Mouse (Mus musculus): ENCODE measurements around the gene Ccdc125. TPM values are rescaled to one million over a fixed set of nuclear protein-coding genes. Genes with fewer than 3 reads are reported as not detected.

Ccdc125 gene
- polyA plus RNA-seq, 1 experiment from 2014 or later: 4.9 TPM

DNA sequence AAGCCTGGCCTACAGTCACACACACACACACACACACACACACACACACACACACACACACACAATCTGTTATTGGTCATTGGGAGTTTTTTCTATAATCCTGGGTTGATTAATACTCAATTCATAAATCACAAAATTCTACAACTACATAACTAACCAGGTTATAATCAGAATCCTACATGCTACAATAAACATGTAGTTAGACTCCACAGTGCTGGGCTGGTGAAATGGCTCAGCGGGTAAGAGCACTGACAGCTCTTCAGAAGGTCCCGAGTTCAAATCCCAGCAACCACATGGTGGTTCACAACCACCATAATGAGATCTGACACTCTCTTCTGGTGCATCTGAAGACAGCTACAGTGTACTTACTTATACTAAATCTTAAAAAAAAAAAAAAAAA, 63.2 kb downstream of the Ccdc125 start:
- no peak overlapping the region for H3K4me2 ChIP-seq (replicated peaks; ENCODE audit: low read depth)
- ATAC-seq (ENCODE audit: low FRiP score, low TSS enrichment) (no peak), DNase-seq (ENCODE audit: low spot score) (no peak)
- 0 out of 2 replicates have a peak, but pooled peaks cover 3% of the 10 kb centered on the region for H3K4me1 ChIP-seq (replicated peaks; ENCODE audit: control insufficient read depth, insufficient read depth)
- H3K4me3 ChIP-seq (ENCODE audit: low read depth, low read length): no peak overlapping the region
- no peak for TF ChIP-seq CTCF (IDR thresholded peaks at IDR 0.05; ENCODE audit: low read depth)
- TF ChIP-seq EP300 (optimal IDR thresholded peaks at IDR 0.05): no peak
- H3K27ac ChIP-seq (replicated peaks): no peak overlapping the region
- no peaks in the 10 kb centered on the region for H3K27me3 ChIP-seq (ENCODE audit: control insufficient read depth, insufficient read depth, low read length)
- peaks cover 4% of the 10 kb centered on the region; the same call in 1 of the 2 replicates for H3K36me3 ChIP-seq (ENCODE audit: control insufficient read depth, insufficient read depth, low read length)
- H3K9ac ChIP-seq (ENCODE audit: low read length): no peak overlapping the region
- no peaks in the 10 kb centered on the region for H3K9me3 ChIP-seq (ENCODE audit: control insufficient read depth, low read length)
- 88% methylated on average over 2 of the region's 2 CpGs for WGBS

DNA sequence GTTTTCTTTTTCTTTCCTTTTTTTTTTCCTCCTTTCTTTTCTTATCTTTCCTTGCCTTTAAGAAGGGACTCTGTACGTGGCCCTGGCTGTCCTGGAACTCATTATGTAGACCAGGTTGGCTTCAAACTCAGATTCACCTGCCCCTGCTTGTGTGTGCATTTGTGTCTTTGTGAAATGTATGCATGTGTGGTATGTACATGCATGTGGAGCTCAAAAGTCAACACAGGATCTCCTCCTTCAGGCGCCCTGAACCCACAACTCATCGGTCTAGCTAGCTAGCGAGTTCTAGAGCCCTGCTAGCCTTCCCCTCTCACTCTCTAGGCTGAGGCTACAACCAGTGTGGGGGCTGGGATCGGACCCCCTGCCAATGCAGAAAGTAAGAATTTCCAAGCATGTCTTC, 73.3 kb downstream of the Ccdc125 start:
- DNase-seq (ENCODE audit: low spot score): no peak
- no peaks in the 10 kb centered on the region for H3K9me3 ChIP-seq (ENCODE audit: control insufficient read depth, low read length)
- no peaks in the 10 kb centered on the region for H3K27me3 ChIP-seq (ENCODE audit: control insufficient read depth, insufficient read depth, low read length)
- H3K4me1 ChIP-seq (replicated peaks; ENCODE audit: control insufficient read depth, insufficient read depth): no peaks in the 10 kb centered on the region
- ATAC-seq (ENCODE audit: low FRiP score, low TSS enrichment): no peak
- H3K27ac ChIP-seq (replicated peaks): no peak overlapping the region
- 71% methylated on average over 5 of the region's 5 CpGs for WGBS
- TF ChIP-seq CTCF (IDR thresholded peaks at IDR 0.05; ENCODE audit: low read depth) (no peak), EP300 (optimal IDR thresholded peaks at IDR 0.05) (no peak)
- H3K9ac ChIP-seq (ENCODE audit: low read length): no peak overlapping the region
- H3K4me3 ChIP-seq (ENCODE audit: low read depth, low read length): no peak overlapping the region
- H3K36me3 ChIP-seq (ENCODE audit: control insufficient read depth, insufficient read depth, low read length): no peaks in the 10 kb centered on the region
- H3K4me2 ChIP-seq (replicated peaks; ENCODE audit: low read depth): no peak overlapping the region

DNA sequence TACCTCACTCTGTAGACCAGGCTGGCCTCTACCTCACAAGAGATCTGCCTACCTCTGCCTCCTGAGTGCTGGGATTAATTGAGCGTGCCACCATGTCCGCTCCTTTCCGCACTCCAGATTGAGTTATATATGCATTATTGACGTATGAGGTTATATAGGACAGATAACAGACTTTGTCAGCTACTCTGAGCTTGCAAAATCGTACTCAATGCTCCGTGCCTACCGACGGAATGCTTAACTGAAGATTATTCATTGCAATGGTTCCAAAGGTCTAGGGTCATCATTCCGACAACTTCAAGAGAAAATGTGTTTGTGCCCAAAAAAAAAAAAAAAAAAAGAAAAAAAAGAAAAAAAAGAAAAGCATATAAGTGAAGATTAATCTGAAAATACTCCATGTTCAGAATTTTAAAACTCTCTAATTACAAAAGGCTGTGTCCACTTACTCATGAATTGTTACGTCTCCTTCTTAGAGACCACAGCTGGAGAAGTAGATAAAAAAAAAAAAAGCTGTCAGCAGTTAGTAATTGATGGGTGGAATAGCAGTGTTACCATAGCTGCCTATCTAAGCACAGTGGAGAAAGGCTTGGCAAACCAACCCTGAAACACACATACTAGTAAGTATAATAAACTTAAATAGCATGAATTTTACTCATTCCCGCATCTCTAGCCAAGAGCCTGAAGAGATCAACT, 74.0 kb downstream of the Ccdc125 start:
- DNase-seq (ENCODE audit: low spot score) (no peak), ATAC-seq (ENCODE audit: low FRiP score, low TSS enrichment) (peak; percentile 43)
- Histone ChIP-seq H3K27me3 (ENCODE audit: control insufficient read depth, insufficient read depth, low read length) (no peaks in the 10 kb centered on the region), H3K4me1 (replicated peaks; ENCODE audit: control insufficient read depth, insufficient read depth) (no peaks in the 10 kb centered on the region), H3K27ac (replicated peaks) (peak overlapping the region; percentile 94), H3K9ac (ENCODE audit: low read length) (peak overlapping the region; percentile 77), H3K4me2 (replicated peaks; ENCODE audit: low read depth) (peak overlapping the region; percentile 61), H3K9me3 (ENCODE audit: control insufficient read depth, low read length) (no peaks in the 10 kb centered on the region), H3K36me3 (ENCODE audit: control insufficient read depth, insufficient read depth, low read length) (no peaks in the 10 kb centered on the region), H3K4me3 (ENCODE audit: low read depth, low read length) (peak overlapping the region; percentile 61)
- TF ChIP-seq CTCF (IDR thresholded peaks at IDR 0.05; ENCODE audit: low read depth) (no peak), EP300 (optimal IDR thresholded peaks at IDR 0.05) (no peak)
- WGBS: 44% methylated on average over 11 of the region's 11 CpGs

GRCm38 (mm10) chr13:100744036-100744744, 74.7 kb downstream of the Ccdc125 start, which contains the start of gene Mrps36:
Gene Mrps36 (minus strand): TSS chr13:100744659.
- peak within 1 kb of the TSS; percentile 94 for H3K27ac ChIP-seq (replicated peaks)
- TF ChIP-seq EP300 (optimal IDR thresholded peaks at IDR 0.05): no peak
- TF ChIP-seq CTCF (IDR thresholded peaks at IDR 0.05; ENCODE audit: low read depth): no peak; the same call in 1 of the 2 replicates
- no peaks in the 10 kb centered on the region for H3K9me3 ChIP-seq (ENCODE audit: control insufficient read depth, low read length)
- WGBS: under 1% methylated on average over 51 of the region's 52 CpGs
- H3K4me3 ChIP-seq (ENCODE audit: low read depth, low read length): peak within 1 kb of the TSS; percentile 61
- H3K4me1 ChIP-seq (replicated peaks; ENCODE audit: control insufficient read depth, insufficient read depth): no peaks in the 10 kb centered on the region
- no peaks in the 10 kb centered on the region for H3K36me3 ChIP-seq (ENCODE audit: control insufficient read depth, insufficient read depth, low read length)
- peak within 1 kb of the TSS; percentile 77 for H3K9ac ChIP-seq (ENCODE audit: low read length)
- peak within 1 kb of the TSS; percentile 61 for H3K4me2 ChIP-seq (replicated peaks; ENCODE audit: low read depth)
- H3K27me3 ChIP-seq (ENCODE audit: control insufficient read depth, insufficient read depth, low read length): no peaks in the 10 kb centered on the region
- peak; percentile 96 for DNase-seq (ENCODE audit: low spot score)
- ATAC-seq (ENCODE audit: low FRiP score, low TSS enrichment): peak; percentile 94

DNA sequence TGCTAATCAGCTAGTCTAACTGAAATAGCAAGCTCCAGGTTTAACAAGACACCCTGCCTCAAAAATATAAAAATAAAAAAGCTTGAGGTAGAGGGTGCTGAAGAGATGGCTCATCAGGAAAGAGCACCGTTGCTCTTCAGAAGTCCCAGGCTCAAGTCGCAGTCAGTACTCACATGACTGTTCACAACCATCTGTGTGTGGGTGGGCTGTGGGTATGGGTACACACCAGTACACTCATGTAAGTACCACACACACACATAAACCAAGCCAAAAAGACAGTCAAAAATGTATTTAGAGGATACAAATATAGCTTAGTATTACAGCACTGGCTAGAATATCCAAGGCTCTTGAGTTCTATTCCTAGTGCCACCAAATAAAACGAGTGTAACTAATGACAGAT, 76.6 kb downstream of the Ccdc125 start:
- ATAC-seq (ENCODE audit: low FRiP score, low TSS enrichment) (no peak), DNase-seq (ENCODE audit: low spot score) (no peak)
- H3K27ac ChIP-seq (replicated peaks): no peak overlapping the region
- H3K36me3 ChIP-seq (ENCODE audit: control insufficient read depth, insufficient read depth, low read length): no peaks in the 10 kb centered on the region
- TF ChIP-seq CTCF (IDR thresholded peaks at IDR 0.05; ENCODE audit: low read depth): no peak
- TF ChIP-seq EP300 (optimal IDR thresholded peaks at IDR 0.05): no peak
- H3K4me2 ChIP-seq (replicated peaks; ENCODE audit: low read depth): no peak overlapping the region
- 80% methylated on average over 3 of the region's 3 CpGs for WGBS
- H3K9ac ChIP-seq (ENCODE audit: low read length): no peak overlapping the region
- no peak overlapping the region for H3K4me3 ChIP-seq (ENCODE audit: low read depth, low read length)
- no peaks in the 10 kb centered on the region for H3K9me3 ChIP-seq (ENCODE audit: control insufficient read depth, low read length)
- no peaks in the 10 kb centered on the region for H3K4me1 ChIP-seq (replicated peaks; ENCODE audit: control insufficient read depth, insufficient read depth)
- H3K27me3 ChIP-seq (ENCODE audit: control insufficient read depth, insufficient read depth, low read length): no peaks in the 10 kb centered on the region

Other genes with a start within 250 kb of the Ccdc125 start
- 0.06 and 0.10 TPM in 2 replicates for gene Naip1, start 216.8 kb upstream of the Ccdc125 start, polyA plus RNA-seq (2015; fragmentation: Nextera tagmentation; extraction: Ambion mirVana)
- gene Gtf2h2, start 177.1 kb upstream of the Ccdc125 start, polyA plus RNA-seq (2015; fragmentation: Nextera tagmentation; extraction: Ambion mirVana): 25.3 and 25.7 TPM in 2 replicates
- gene Ocln, start 117.0 kb upstream of the Ccdc125 start, polyA plus RNA-seq (2015; fragmentation: Nextera tagmentation; extraction: Ambion mirVana): 65.7 and 66.0 TPM in 2 replicates
- gene Marveld2, start 52.7 kb upstream of the Ccdc125 start, polyA plus RNA-seq (2015; fragmentation: Nextera tagmentation; extraction: Ambion mirVana): 11.3 and 11.5 TPM in 2 replicates
- gene Ak6, start 18.7 kb upstream of the Ccdc125 start, polyA plus RNA-seq (2015; fragmentation: Nextera tagmentation; extraction: Ambion mirVana): 163 and 164 TPM in 2 replicates
- 11.7 and 13.0 TPM in 2 replicates for gene Rad17, start 18.7 kb upstream of the Ccdc125 start, polyA plus RNA-seq (2015; fragmentation: Nextera tagmentation; extraction: Ambion mirVana)
- 9.6 and 10.9 TPM in 2 replicates for gene Taf9, start 18.1 kb upstream of the Ccdc125 start, polyA plus RNA-seq (2015; fragmentation: Nextera tagmentation; extraction: Ambion mirVana)
- gene Cdk7, start 61.2 kb downstream of the Ccdc125 start, polyA plus RNA-seq (2015; fragmentation: Nextera tagmentation; extraction: Ambion mirVana): 50.9 and 52.8 TPM in 2 replicates
- 147 and 162 TPM in 2 replicates for gene Mrps36, start 74.9 kb downstream of the Ccdc125 start, polyA plus RNA-seq (2015; fragmentation: Nextera tagmentation; extraction: Ambion mirVana)
- gene Cenph, start 106.2 kb downstream of the Ccdc125 start, polyA plus RNA-seq (2015; fragmentation: Nextera tagmentation; extraction: Ambion mirVana): 10.3 and 11.5 TPM in 2 replicates
- gene Ccnb1, start 116.9 kb downstream of the Ccdc125 start, polyA plus RNA-seq (2015; fragmentation: Nextera tagmentation; extraction: Ambion mirVana): 34.5 and 47.0 TPM in 2 replicates
- 37.0 and 38.3 TPM in 2 replicates for gene Slc30a5, start 163.7 kb downstream of the Ccdc125 start, polyA plus RNA-seq (2015; fragmentation: Nextera tagmentation; extraction: Ambion mirVana)